Mouse (Mus musculus) hindbrain, embryonic 15.5 days (tissue): ENCODE measurements around the gene C530008M17Rik. TPM values are rescaled to one million over a fixed set of nuclear protein-coding genes. Genes with fewer than 3 reads are reported as not detected.

ENCODE experiments used
- ATAC-seq: fragments of 200-750 bp; cut with Nextera tagmentation; 2 replicates; pipeline ENCODE4 v1.8.0; 2017; ENCODE audit warnings: low read depth, moderate number of reproducible peaks, moderate TSS enrichment; ENCODE audit not compliant: low FRiP score
- H3K27ac ChIP-seq: fragments of 300-500 bp; sonication (generic); replicated peaks from 2 replicates; pipeline ENCODE4 v1.5.1; 2015; ENCODE audit warnings: mild to moderate bottlenecking, inconsistent platforms
- H3K27me3 ChIP-seq: fragments of 300-500 bp; sonication (generic); 2 replicates; pipeline ENCODE4 v1.6.1; 2015; ENCODE audit warnings: control low read depth, inconsistent platforms
- H3K36me3 ChIP-seq: fragments of 300-500 bp; sonication (generic); 2 replicates; pipeline ENCODE4 v1.6.1; 2015; ENCODE audit warnings: control low read depth, inconsistent platforms
- H3K4me1 ChIP-seq: fragments of 300-500 bp; sonication (generic); replicated peaks from 2 replicates; pipeline ENCODE4 v1.6.1; 2015; ENCODE audit warnings: control low read depth, inconsistent platforms
- H3K4me2 ChIP-seq: fragments of 300-500 bp; sonication (generic); 2 replicates; pipeline ENCODE4 v1.6.1; 2015; ENCODE audit warnings: moderate library complexity, mild to moderate bottlenecking, inconsistent platforms
- H3K4me3 ChIP-seq: fragments of 300-500 bp; sonication (generic); 2 replicates; pipeline ENCODE4 v1.5.1; 2015; ENCODE audit warnings: mild to moderate bottlenecking, inconsistent platforms
- H3K9ac ChIP-seq: fragments of 300-500 bp; sonication (generic); 2 replicates; pipeline ENCODE4 v1.6.1; 2015; ENCODE audit warnings: inconsistent platforms
- H3K9me3 ChIP-seq: fragments of 300-500 bp; sonication (generic); 2 replicates; pipeline ENCODE4 v1.6.1; 2016; ENCODE audit warnings: control low read depth, inconsistent platforms
- WGBS: fragments of 180-500 bp; shearing (Covaris S2); methylation state at CpG from one replicate; pipeline ENCODE4 v1.1.7; 2015; 5-methylcytosine and 5-hydroxymethylcytosine counted together
- polyA plus RNA-seq: library from polyadenylated mRNA; unstranded; fragments of >200 nt; fragmentation: Nextera tagmentation; extraction: Ambion mirVana; gene quantifications from 2 replicates; pipeline ENCODE4 v1.2.1, GENCODE M21; 2015

C530008M17Rik gene
- polyA plus RNA-seq, result 68.1 and 76.2 TPM in 2 replicates

DNA sequence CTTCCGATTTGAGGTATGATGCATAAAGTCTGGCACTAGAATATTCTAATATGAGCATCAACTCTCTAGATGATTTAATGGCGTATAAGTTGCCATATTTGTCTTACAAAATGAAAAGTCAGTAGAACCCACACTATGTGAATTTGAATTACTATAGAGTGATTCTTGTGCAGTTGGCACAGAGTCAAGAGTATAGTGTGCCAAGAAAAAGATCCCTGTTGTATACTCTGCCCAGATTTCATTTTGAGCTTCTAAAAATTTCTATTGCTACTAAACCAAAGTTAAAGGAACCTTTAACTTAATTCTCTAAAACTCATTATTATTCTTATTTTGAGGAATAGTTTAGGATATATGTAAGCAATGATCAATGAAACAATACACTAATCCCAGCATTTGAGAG, at the start of gene C530008M17Rik:
Gene C530008M17Rik, plus strand, starts transcription at position 301 of the 400 bp plus-strand sequence.
- peak within 1 kb of the TSS; percentile 91 for H3K4me2 ChIP-seq
- no peak for ATAC-seq
- H3K4me1 ChIP-seq, result peaks cover 33% of the 10 kb centered on the region
- H3K27me3 ChIP-seq, result no peaks in the 10 kb centered on the region
- WGBS, result 84% methylated on average over 2 of the region's 2 CpGs
- no peaks in the 10 kb centered on the region for H3K36me3 ChIP-seq
- peak within 1 kb of the TSS; percentile 99 for H3K27ac ChIP-seq
- no peaks in the 10 kb centered on the region for H3K9me3 ChIP-seq
- peak within 1 kb of the TSS; percentile 98 for H3K4me3 ChIP-seq
- peak within 1 kb of the TSS; percentile 100 for H3K9ac ChIP-seq

DNA sequence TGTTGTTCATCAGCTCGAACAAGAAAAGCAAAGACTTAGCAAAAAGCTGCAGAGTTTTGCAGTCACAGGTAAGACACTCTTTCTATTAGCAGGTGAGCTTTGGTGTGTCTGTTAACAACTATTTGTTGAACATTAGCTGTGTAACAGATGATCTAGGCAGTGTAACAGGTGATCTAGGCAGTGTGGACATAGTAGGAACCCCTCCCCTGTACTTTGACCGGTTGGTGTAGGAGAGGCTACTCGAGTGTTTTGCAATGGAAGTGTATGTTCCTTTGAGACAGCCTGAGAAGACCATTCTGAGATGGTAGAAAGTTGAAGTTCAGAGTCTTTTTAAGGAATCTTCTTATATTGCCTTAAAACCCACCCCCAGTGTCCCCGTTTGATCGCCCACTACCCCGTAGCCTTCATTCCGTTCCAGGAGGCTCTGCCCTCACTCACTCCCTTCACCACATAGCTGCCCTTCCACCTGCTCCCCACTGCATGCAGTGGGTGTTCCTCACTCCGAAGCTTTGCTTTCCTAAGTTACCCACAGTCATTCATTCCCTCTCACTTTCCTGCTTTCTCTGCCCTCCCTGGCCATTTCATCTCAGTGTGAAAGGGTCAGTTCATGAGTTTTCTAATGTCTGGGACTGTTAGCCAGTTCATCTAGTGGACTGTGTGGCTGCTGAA, 46.5 kb upstream of the C530008M17Rik start:
- Histone ChIP-seq H3K27ac (no peak overlapping the region), H3K9me3 (no peaks in the 10 kb centered on the region), H3K27me3 (no peaks in the 10 kb centered on the region), H3K4me3 (no peak overlapping the region), H3K4me2 (no peak overlapping the region), H3K36me3 (peaks cover 41% of the 10 kb centered on the region), H3K9ac (no peak overlapping the region), H3K4me1 (no peaks in the 10 kb centered on the region)
- no peak for ATAC-seq
- 97% methylated on average over 8 of the region's 8 CpGs for WGBS

DNA sequence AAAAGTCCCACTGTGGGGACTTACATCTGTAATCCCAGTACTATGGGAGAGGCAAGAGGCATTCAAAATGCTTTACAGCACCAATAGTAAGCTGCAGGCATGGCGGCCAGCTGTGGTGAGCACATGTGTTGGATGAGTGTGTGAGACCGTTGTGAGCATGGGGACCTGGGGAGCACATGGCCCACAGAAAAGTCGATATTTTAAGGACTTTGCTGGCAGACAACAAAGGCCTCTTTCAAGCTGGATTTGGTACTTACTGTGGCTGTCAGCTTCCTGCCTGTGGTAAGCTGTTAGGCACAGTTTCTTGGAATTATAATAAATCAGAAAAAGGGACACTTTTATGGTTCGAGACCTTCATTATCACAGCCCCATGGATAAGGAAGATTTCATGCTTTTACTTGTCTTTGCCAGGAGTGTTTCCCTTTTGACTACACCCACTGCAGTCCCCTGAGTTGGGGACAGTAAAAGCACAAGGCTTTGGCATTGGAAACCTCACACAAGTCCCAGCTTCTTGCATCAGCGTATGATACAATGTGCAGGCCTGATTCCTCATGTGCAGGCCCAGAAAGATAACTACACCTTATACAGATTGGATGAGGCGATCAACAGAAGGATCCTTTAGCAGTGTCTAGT, 43.3 kb upstream of the C530008M17Rik start:
- no peak for ATAC-seq
- no peak overlapping the region for H3K4me3 ChIP-seq
- H3K27me3 ChIP-seq, result no peaks in the 10 kb centered on the region
- no peak overlapping the region for H3K9ac ChIP-seq
- H3K9me3 ChIP-seq, result no peaks in the 10 kb centered on the region
- H3K36me3 ChIP-seq, result peaks cover 48% of the 10 kb centered on the region
- H3K4me2 ChIP-seq, result no peak overlapping the region
- no peak overlapping the region for H3K27ac ChIP-seq
- 89% methylated on average over 6 of the region's 6 CpGs for WGBS
- no peaks in the 10 kb centered on the region for H3K4me1 ChIP-seq

DNA sequence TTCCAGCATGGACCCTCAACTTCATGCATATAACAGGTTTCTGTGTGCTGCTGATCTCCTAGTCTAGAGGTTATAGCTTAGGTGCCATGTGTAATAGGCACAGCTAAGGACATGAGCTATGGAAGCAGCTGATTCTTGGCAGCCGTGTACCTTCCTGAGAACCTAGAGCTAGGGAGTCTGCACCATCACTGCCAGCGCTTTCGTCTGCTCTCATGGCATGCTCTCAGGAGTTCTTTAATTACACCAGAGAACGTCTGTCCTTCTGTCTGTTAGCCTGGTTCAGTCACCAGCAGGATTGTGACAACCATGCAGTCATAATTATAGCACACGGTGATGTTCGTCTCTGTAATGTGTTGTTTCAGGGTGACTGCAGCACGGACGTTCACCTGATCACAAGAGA, 41.0 kb upstream of the C530008M17Rik start:
- H3K4me3 ChIP-seq, result no peak overlapping the region
- ATAC-seq, result no peak
- H3K27ac ChIP-seq, result no peak overlapping the region
- WGBS, result 94% methylated on average over 8 of the region's 8 CpGs
- no peaks in the 10 kb centered on the region for H3K4me1 ChIP-seq
- no peak overlapping the region for H3K4me2 ChIP-seq
- H3K36me3 ChIP-seq, result peaks cover 41% of the 10 kb centered on the region
- H3K27me3 ChIP-seq, result no peaks in the 10 kb centered on the region
- H3K9ac ChIP-seq, result no peak overlapping the region
- H3K9me3 ChIP-seq, result no peaks in the 10 kb centered on the region

DNA sequence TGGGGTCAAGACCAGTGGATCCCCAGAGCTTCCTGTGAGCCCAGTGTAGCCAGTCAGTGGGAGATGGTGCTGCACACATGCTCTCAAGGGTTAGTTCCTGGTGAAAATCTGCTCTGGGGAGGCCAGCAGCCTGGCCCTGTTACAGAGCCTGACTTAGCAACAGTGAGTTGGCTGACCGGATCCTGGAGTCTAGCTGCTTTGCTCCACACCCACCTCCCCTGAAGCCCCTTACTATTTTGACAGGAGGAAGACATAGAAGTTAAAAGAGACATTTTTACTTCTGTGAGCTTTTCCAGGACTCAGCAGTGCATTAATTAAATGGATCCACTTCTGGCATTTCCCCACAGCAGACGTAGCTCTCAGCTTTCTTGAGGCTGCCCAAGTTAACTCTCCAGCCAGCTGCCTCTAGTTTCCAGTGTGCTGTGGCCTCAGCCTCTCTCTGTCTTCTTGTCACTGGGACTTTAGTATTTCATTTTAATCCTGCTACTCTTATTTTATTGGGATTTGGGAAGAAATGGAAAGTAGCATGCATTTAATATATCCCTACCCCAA, 40.0 kb upstream of the C530008M17Rik start:
- Histone ChIP-seq H3K27ac (no peak overlapping the region), H3K4me2 (no peak overlapping the region), H3K9me3 (no peaks in the 10 kb centered on the region), H3K4me3 (no peak overlapping the region), H3K36me3 (peaks cover 41% of the 10 kb centered on the region), H3K9ac (no peak overlapping the region), H3K4me1 (no peaks in the 10 kb centered on the region), H3K27me3 (no peaks in the 10 kb centered on the region)
- WGBS, result 81% methylated on average over 2 of the region's 2 CpGs
- no peak for ATAC-seq

DNA sequence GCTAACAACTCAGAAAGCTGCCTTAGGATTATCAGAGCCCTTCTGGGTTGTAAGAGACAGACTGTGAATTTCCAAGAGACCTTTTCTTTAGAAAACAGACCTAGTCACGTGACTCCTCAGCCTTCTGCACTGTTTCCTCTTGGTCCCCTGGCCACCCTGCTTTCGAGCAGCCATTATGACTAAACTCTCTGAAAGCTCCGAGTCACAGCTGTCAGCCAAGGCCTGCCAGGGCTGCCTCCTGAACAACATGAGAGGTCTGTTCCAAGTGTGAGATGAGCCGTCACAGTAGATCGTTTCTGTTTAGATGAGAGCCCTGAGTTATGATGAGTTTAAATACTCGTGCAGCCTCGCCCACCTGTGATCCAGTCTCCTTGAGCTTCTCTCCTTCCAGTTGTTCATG, 37.6 kb upstream of the C530008M17Rik start:
- Histone ChIP-seq H3K4me2 (no peak overlapping the region), H3K27me3 (no peaks in the 10 kb centered on the region), H3K36me3 (peaks cover 31% of the 10 kb centered on the region), H3K9ac (no peak overlapping the region), H3K4me3 (no peak overlapping the region), H3K27ac (no peak overlapping the region), H3K9me3 (no peaks in the 10 kb centered on the region), H3K4me1 (no peaks in the 10 kb centered on the region)
- ATAC-seq, result no peak
- 87% methylated on average over 7 of the region's 7 CpGs for WGBS

DNA sequence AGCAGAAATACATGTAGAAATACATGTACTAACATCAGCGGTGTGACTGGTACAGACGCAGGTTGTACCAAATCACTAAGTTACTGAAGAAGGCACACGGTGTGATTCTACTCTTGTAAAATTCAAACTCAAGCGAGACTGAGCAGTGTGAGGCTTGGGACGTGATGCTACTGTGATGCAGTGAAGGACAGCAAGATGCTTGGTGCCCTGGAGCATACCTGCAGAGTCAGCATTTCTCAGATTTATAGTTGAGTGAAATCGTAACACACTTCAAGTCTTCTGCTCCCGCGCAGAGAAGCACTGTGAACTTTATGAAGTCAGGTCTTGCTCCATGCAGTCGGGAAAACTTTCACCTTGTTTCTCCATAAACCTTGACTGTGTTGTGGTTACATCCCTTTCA, 32.6 kb upstream of the C530008M17Rik start:
- H3K4me3 ChIP-seq, result no peak overlapping the region
- ATAC-seq, result no peak
- H3K9me3 ChIP-seq, result no peaks in the 10 kb centered on the region
- H3K36me3 ChIP-seq, result peaks cover 7% of the 10 kb centered on the region
- no peak overlapping the region for H3K4me2 ChIP-seq
- H3K4me1 ChIP-seq, result no peaks in the 10 kb centered on the region
- WGBS, result 96% methylated on average over 9 of the region's 9 CpGs
- no peak overlapping the region for H3K27ac ChIP-seq
- no peaks in the 10 kb centered on the region for H3K27me3 ChIP-seq
- no peak overlapping the region for H3K9ac ChIP-seq

DNA sequence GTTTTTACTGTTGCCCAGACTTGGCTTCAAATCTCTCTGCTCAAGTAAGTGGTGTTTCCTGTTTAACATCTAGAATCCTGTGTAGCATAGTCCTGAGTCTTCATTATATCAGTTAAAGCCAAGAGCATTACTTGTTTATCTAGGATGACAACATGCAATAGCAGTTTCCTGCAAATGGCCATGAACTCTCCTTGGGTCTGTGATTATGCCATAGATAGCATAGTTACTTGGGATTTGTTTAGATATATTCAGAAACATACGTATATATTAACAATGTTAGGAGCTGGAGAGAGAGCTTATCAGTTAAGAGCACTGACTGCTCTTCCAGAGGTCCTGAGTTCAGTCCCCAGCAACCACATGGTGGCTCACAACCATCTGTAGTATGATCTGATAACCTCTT, 28.5 kb upstream of the C530008M17Rik start:
- 98% methylated on average over 1 of the region's 1 CpGs for WGBS
- H3K27ac ChIP-seq, result no peak overlapping the region
- H3K9me3 ChIP-seq, result no peaks in the 10 kb centered on the region
- no peaks in the 10 kb centered on the region for H3K4me1 ChIP-seq
- no peak overlapping the region for H3K4me3 ChIP-seq
- H3K27me3 ChIP-seq, result no peaks in the 10 kb centered on the region
- H3K4me2 ChIP-seq, result no peak overlapping the region
- ATAC-seq, result no peak
- H3K36me3 ChIP-seq, result peaks cover 13% of the 10 kb centered on the region
- no peak overlapping the region for H3K9ac ChIP-seq

DNA sequence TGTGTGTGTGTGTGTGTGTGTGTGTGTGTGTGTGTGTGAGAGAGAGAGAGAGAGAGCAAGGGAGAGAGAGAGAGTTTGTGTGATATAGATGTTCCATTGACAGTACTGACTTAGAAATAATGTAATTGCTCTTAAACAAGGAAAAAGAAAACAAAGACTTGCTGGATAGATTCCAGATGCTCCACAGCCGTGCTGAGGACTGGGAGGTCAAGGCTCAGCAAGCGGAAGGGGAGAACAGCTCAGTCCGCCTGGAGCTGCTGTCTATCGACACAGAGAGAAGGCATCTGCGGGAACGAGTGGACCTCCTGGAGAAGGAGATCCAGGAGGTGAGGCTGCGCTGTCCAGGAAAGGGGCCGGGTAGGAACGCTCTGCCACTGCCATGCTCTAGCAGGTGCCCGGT, 22.3 kb upstream of the C530008M17Rik start:
- H3K27ac ChIP-seq, result no peak overlapping the region
- ATAC-seq, result no peak
- H3K27me3 ChIP-seq, result no peaks in the 10 kb centered on the region
- no peak overlapping the region for H3K4me2 ChIP-seq
- H3K9me3 ChIP-seq, result no peaks in the 10 kb centered on the region
- no peak overlapping the region for H3K4me3 ChIP-seq
- no peak overlapping the region for H3K9ac ChIP-seq
- H3K4me1 ChIP-seq, result no peaks in the 10 kb centered on the region
- 86% methylated on average over 10 of the region's 10 CpGs for WGBS
- H3K36me3 ChIP-seq, result peaks cover 45% of the 10 kb centered on the region

DNA sequence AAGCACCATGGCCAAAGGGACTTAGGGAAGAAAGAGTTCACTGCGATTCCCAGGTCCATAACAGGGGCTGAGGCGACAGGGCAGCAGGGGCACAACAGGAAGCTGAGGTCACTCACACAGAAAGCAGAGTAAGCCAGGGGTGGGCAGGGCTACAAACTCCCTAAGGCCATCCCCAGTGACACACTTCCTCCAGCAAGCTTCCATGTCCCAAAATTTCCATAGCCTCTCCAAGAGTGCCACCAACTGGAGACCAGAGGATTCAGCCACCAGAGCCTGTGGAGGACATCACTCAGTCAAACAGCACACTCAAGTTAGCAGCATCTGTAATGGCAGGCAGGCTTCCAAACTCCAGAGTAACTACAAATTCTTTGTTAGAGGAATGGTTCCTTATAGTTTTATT, 20.7 kb upstream of the C530008M17Rik start:
- no peaks in the 10 kb centered on the region for H3K27me3 ChIP-seq
- WGBS, result 87% methylated on average over 2 of the region's 2 CpGs
- H3K9me3 ChIP-seq, result no peaks in the 10 kb centered on the region
- no peaks in the 10 kb centered on the region for H3K4me1 ChIP-seq
- H3K36me3 ChIP-seq, result peaks cover 54% of the 10 kb centered on the region
- no peak overlapping the region for H3K4me2 ChIP-seq
- H3K27ac ChIP-seq, result no peak overlapping the region
- H3K9ac ChIP-seq, result no peak overlapping the region
- H3K4me3 ChIP-seq, result no peak overlapping the region
- ATAC-seq, result no peak

DNA sequence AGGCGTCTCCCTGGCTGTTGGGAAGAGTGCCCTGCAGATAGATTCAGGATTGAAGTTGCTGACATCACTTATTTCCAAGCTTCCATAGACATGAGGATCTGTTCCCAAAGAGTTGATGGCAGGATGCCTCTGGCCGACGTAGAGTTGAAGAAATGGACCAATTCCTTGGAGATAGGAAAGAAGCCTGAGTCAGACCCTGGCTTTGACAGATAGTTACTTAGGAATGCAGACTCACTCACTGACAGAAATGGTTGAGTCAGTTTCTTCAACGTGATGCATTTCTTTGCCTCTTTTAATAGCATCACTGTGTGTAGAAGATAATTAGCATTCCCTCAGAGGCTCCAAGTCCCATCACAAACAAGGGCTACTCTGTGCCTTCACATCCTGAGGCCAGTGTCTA, 14.2 kb upstream of the C530008M17Rik start:
- WGBS, result 93% methylated on average over 4 of the region's 4 CpGs
- no peaks in the 10 kb centered on the region for H3K9me3 ChIP-seq
- H3K4me1 ChIP-seq, result no peaks in the 10 kb centered on the region
- no peak overlapping the region for H3K9ac ChIP-seq
- H3K4me3 ChIP-seq, result no peak overlapping the region
- H3K27me3 ChIP-seq, result no peaks in the 10 kb centered on the region
- no peak overlapping the region for H3K27ac ChIP-seq
- ATAC-seq, result no peak
- peaks cover 41% of the 10 kb centered on the region for H3K36me3 ChIP-seq
- no peak overlapping the region for H3K4me2 ChIP-seq

DNA sequence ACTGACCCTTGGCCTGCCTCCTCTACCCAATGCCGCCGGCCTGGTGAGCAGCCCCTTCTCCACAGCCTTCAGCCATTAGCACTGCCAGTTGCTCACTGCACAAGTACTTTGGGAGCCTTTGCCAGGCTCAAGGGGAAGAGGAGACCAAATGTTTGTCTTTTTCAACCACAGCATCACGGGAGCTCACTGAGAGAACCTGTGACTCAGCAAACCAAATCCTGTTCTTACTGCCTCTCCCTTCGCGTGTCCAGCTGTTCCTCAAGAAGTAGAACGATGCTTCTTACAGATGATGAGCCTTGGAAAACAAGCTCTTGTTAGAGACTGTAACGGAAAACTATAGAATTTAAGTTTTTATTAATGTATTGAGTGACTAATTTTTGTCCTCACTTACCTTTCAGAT, 12.1 kb upstream of the C530008M17Rik start:
- H3K27ac ChIP-seq, result no peak overlapping the region
- WGBS, result 92% methylated on average over 7 of the region's 7 CpGs
- H3K36me3 ChIP-seq, result peaks cover 26% of the 10 kb centered on the region
- H3K4me2 ChIP-seq, result no peak overlapping the region
- H3K9me3 ChIP-seq, result no peaks in the 10 kb centered on the region
- no peak overlapping the region for H3K4me3 ChIP-seq
- no peaks in the 10 kb centered on the region for H3K4me1 ChIP-seq
- ATAC-seq, result no peak
- H3K27me3 ChIP-seq, result no peaks in the 10 kb centered on the region
- no peak overlapping the region for H3K9ac ChIP-seq
